Mouse (Mus musculus): ENCODE measurements around the gene Cyb561d1. TPM values are rescaled to one million over a fixed set of nuclear protein-coding genes. Genes with fewer than 3 reads are reported as not detected.

Gene Cyb561d1
- total RNA-seq, 2 experiments from 2014 or later = 17.4 to 17.9 TPM

- no peak for DNase-seq (ENCODE audit: low spot score in 2 of 2)
- intact Hi-C loops (cut with DNase I) = loop anchor here (2.0 kb wide), 1 partner anchor 41 kb away; no protein-coding TSS in a partner anchor
Observed at GRCm38 (mm10) chr3:108205601-108206000, 4.6 kb upstream of the Cyb561d1 start.

- intact Hi-C loops (cut with DNase I) = loop anchor here (2.0 kb wide), 1 partner anchor 40 kb away; no protein-coding TSS in a partner anchor
- no peak for DNase-seq (ENCODE audit: low spot score in 2 of 2)
Observed at GRCm38 (mm10) chr3:108204470-108204869, 3.5 kb upstream of the Cyb561d1 start.

- intact Hi-C loops (cut with DNase I) = loop anchor here (2.0 kb wide), 1 partner anchor 39 kb away; no protein-coding TSS in a partner anchor
- DNase-seq (ENCODE audit: low spot score in 2 of 2) = peak; percentile 73 to 86
Observed at GRCm38 (mm10) chr3:108203621-108204325, 2.8 kb upstream of the Cyb561d1 start.

- DNase-seq (ENCODE audit: low spot score in 2 of 2) = no peak
- intact Hi-C loops (cut with DNase I) = no loop called here
Observed at GRCm38 (mm10) chr3:108203212-108203611, 2.2 kb upstream of the Cyb561d1 start.

- intact Hi-C loops (cut with DNase I) = no loop called here
- no peak for DNase-seq (ENCODE audit: low spot score in 2 of 2)
Observed at GRCm38 (mm10) chr3:108202506-108202905, 1.5 kb upstream of the Cyb561d1 start.

- intact Hi-C loops (cut with DNase I) = no loop called here
- no peak for DNase-seq (ENCODE audit: low spot score in 2 of 2)
Observed at GRCm38 (mm10) chr3:108199231-108199630, 1.8 kb downstream of the Cyb561d1 start.

GRCm38 (mm10) chr3:108197066-108197497, 3.9 kb downstream of the Cyb561d1 start:
- DNase-seq (ENCODE audit: low spot score in 2 of 2) = peak; percentile 82 to 91
- intact Hi-C loops (cut with DNase I) = loop anchor here (1.0 kb wide), 1 partner anchor 13 kb away; the partner anchor contains the start of gene Atxn7l2

GRCm38 (mm10) chr3:108195941-108196590, 4.9 kb downstream of the Cyb561d1 start:
- DNase-seq (ENCODE audit: low spot score in 2 of 2) = peak in 1 of 2 experiments; percentile 76
- intact Hi-C loops (cut with DNase I) = no loop called here

- no peak for DNase-seq (ENCODE audit: low spot score in 2 of 2)
- intact Hi-C loops (cut with DNase I) = no loop called here
Observed at GRCm38 (mm10) chr3:108195287-108195686, 5.7 kb downstream of the Cyb561d1 start.

- peak in 1 of 2 experiments; percentile 50 for DNase-seq (ENCODE audit: low spot score in 2 of 2)
Observed at GRCm38 (mm10) chr3:108193686-108194085, 7.3 kb downstream of the Cyb561d1 start.

GRCm38 (mm10) chr3:108189897-108190296, 11.1 kb downstream of the Cyb561d1 start:
- DNase-seq (ENCODE audit: low spot score in 2 of 2) = no peak
- intact Hi-C loops (cut with DNase I) = no loop called here

More at GRCm38 (mm10) chr3:108193686-108194085, 7.3 kb downstream of the Cyb561d1 start:
- intact Hi-C loops (cut with DNase I) = no loop called here

GRCm38 (mm10) chr3:108188716-108189490, 12.1 kb downstream of the Cyb561d1 start:
- intact Hi-C loops (cut with DNase I) = no loop called here
- no peak for DNase-seq (ENCODE audit: low spot score in 2 of 2)

GRCm38 (mm10) chr3:108187111-108187795, 13.8 kb downstream of the Cyb561d1 start:
- DNase-seq (ENCODE audit: low spot score in 2 of 2) = no peak

GRCm38 (mm10) chr3:108186098-108187047, 14.6 kb downstream of the Cyb561d1 start, which contains the start of gene Amigo1:
Amigo1 (plus strand) TSS chr3:108186335.
- intact Hi-C loops (cut with DNase I) = no loop called here
- peak in 1 of 2 experiments; percentile 64 for DNase-seq (ENCODE audit: low spot score in 2 of 2)

More at GRCm38 (mm10) chr3:108187111-108187795, 13.8 kb downstream of the Cyb561d1 start:
- intact Hi-C loops (cut with DNase I) = no loop called here

- DNase-seq (ENCODE audit: low spot score in 2 of 2) = no peak
- intact Hi-C loops (cut with DNase I) = no loop called here
Observed at GRCm38 (mm10) chr3:108185460-108186097, 15.4 kb downstream of the Cyb561d1 start.

- no peak for DNase-seq (ENCODE audit: low spot score in 2 of 2)
- intact Hi-C loops (cut with DNase I) = no loop called here
Observed at GRCm38 (mm10) chr3:108184742-108185141, 16.3 kb downstream of the Cyb561d1 start.

GRCm38 (mm10) chr3:108180514-108180913, 20.5 kb downstream of the Cyb561d1 start:
- intact Hi-C loops (cut with DNase I) = no loop called here
- no peak for DNase-seq (ENCODE audit: low spot score in 2 of 2)

All from left cerebral cortex, postnatal 25 days (tissue).